Mouse (Mus musculus): ENCODE data around the gene Pole2.

GRCm38 (mm10) chr12:69181800-69182199 is 46.2 kb downstream of the Pole2 start:
- TF ChIP-seq GATA1 (IDR thresholded peaks at IDR 0.05; ENCODE audit: borderline replicate concordance, low read length): no peak
- no peak for TF ChIP-seq FLI1 (IDR thresholded peaks at IDR 0.05; ENCODE audit: low read length)
